Mouse (Mus musculus): ENCODE measurements around the gene 4921539E11Rik.

DNA sequence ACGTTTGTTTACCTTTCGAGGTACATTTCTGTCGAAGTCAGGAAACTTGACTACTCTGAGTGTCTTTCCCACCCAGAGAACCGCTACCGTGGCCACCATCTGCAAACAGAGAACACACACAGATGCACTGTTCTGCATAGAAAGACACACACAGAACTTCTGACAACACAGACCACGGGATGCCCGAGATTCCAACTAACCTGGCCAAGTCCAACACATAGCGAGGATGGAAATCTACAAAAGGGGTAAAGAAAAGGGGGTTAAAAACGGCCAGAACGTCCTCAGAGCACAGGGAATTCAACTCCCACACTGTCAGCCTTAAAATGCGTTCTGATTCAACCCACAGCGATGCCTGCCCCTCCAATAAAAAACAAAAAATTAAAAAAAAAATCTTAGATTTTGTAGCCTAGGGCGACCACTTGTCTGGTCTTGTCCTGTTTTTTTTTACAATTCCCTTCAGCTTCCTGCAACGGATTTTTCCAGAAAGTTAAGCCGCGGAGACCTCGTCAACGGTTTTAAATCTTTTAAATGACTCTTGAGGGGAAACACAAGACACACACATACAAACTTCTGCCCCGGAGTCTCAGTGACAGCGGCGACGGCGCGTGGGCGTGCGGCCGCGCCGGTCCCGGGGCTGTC is 76.7 kb downstream of the 4921539E11Rik start:
- TF ChIP-seq CTCF (IDR thresholded peaks at IDR 0.05; ENCODE audit: extremely low read depth, insufficient read depth, low read length) (no peak), POLR2A (IDR thresholded peaks at IDR 0.05; ENCODE audit: extremely low read depth, insufficient read depth, low read length) (no peak)

All from cortical plate, adult 2 months (tissue).